Mouse (Mus musculus): ENCODE results near the gene Adgrg2.

- TF ChIP-seq UBTF (IDR thresholded peaks at IDR 0.05; ENCODE audit: low read depth, low read length) = no peak
- TF ChIP-seq MAFK (IDR thresholded peaks at IDR 0.05; ENCODE audit: insufficient replicate concordance, low read length) = no peak
- TF ChIP-seq SIN3A (IDR thresholded peaks at IDR 0.05; ENCODE audit: low read length) = no peak
- TF ChIP-seq ELF1 (IDR thresholded peaks at IDR 0.05; ENCODE audit: low read depth, low read length) = no peak
- TF ChIP-seq CTCF (conservative IDR thresholded peaks at IDR 0.05 in 1 of 2, IDR thresholded peaks at IDR 0.05 in 1 of 2; ENCODE audit: low read depth in 2 of 2, low read length in 2 of 2) = no peak
- TF ChIP-seq KAT2A (IDR thresholded peaks at IDR 0.05; ENCODE audit: insufficient replicate concordance, low read length) = no peak
- TF ChIP-seq USF1 (IDR thresholded peaks at IDR 0.05; ENCODE audit: low read depth, low read length) = no peak
- no peak for TF ChIP-seq ZNF384 (IDR thresholded peaks at IDR 0.05; ENCODE audit: low read depth, low read length)
- no peak for TF ChIP-seq CHD1 (IDR thresholded peaks at IDR 0.05; ENCODE audit: low read depth, low read length)
- no peak for TF ChIP-seq MEF2A (IDR thresholded peaks at IDR 0.05; ENCODE audit: borderline replicate concordance, low read depth, low read length)
- TF ChIP-seq EP300 (IDR thresholded peaks at IDR 0.05; ENCODE audit: low read length) = no peak
Observed at GRCm38 (mm10) chrX:160412930-160413453, 22.5 kb downstream of the Adgrg2 start.
